Mouse (Mus musculus) neutrophil, adult 59 days (primary cell): ENCODE data around the gene Tomm6. TPM values are rescaled to one million over a fixed set of nuclear protein-coding genes. Genes with fewer than 3 reads are reported as not detected.

Experiments
- total RNA-seq, 2 experiments: library from RNA; stranded (reverse); gene quantifications; 1 replicate in 1 of 2; 2 replicates in 1 of 2; pipeline ENCODE4 v1.2.4; 2023

The Tomm6 gene
- total RNA-seq: 100 to 1,000 TPM; 139 to 156 TPM

DNA sequence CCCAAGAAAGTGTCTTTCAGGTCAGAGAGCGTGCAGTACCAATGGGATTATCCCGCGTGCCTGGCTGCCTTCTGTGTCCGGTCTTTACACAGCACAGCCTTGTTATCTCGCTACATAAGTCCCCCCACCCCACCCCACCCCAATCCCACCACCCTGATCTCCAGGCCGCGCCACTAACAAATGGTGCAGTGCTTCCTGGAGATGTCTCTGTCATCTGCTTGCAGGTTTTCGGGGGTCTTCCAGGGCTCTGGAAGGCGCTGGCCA lies at the start of gene Tomm6:
Gene Tomm6, minus strand, starts transcription at position 43 of the 264 bp plus-strand sequence.

DNA sequence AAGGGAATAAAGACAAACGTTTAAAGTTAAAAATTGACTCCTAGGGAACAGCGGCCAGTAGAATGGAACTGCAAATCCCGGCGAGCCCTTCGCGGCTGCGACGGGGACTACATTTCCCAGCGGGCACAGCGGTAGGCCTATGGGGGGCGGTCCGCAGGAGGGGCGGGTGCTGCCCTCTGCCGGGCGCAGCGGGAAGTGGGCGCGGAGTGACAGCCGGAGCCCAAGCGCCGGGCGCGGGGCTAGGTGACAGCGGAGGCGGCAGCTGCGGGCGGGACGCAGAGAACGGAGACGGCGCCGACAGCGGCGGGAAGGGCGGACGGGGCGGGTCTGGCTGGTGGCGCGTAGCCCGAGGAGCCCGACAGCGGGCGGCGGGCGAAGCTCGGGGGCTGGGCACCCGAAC lies 48.7 kb upstream of the Tomm6 start, which contains the start of gene Tfeb:
Gene Tfeb, plus strand, starts transcription at position 175 of the 400 bp plus-strand sequence.

DNA sequence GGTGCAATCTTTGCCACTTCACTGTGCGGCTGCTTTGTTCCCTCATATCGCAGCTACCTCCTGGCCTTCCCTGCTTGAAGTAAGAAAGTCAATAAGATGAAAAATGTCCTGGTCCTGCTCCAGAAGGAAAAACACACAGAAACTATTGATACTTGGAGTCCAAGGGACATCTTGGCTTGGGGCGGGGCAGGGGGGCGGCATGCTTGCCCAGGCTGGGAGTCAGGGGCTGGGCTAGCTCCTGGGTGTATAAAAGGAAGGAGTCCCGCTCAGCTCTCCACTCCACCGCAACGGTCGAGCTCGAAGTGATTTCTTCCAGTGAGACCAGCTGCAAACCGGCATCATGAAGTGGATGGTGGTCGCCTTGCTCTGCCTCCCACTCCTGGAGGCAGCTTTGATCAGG lies 38.4 kb upstream of the Tomm6 start, which contains the start of gene Pgc:
Gene Pgc, plus strand, starts transcription at position 277 of the 400 bp plus-strand sequence.

DNA sequence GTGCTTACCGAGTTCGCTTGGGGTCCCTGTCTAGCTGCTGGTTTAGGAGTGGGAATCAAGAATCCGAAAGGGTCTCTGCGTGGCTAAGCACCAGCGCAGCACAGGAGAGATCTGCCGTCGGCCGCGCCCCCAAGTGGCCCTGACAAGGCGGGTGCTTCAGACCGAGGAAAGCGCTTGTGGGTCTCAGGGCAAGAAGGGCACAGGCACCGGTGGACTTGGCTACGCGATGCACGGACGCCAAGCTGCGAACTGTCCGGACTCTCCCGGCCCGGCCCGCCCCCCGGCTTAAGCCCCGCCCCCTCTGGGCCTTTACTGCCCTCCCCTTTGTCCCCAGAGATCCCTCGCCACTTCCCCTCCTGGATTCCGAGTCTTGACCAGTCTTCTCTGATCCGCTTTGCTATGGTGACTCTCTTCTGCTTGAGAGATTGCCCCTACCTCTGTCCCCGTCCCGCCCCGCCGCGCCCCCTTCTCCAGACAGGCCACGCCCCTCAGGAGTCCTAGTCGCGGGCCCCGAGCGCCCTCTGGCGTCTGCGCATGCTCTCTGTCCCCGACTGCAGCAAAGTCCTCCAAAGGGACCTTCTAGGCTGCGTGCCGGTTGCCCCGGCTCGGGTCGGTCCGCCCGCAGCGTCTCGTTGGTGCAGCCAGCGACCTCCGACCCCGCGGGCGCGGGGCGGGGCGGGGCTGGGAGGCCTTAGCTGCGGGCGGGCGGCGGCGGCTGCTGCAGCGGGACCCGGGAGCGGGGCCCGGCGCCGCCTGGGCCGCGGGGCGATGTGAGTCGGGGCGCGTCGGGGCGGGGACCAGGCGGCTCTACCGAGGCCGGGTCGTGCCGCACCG lies 6.5 kb upstream of the Tomm6 start, which contains the start of gene Prickle4:
Gene Prickle4, minus strand, starts transcription at position 234 of the 834 bp plus-strand sequence.

DNA sequence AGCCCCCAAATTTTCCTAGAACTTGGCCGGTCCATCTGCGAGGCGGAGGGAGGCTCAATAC lies 6.1 kb upstream of the Tomm6 start, which contains the start of gene Gm21981:
Gene Gm21981, minus strand, starts transcription at position 14 of the 61 bp plus-strand sequence.

DNA sequence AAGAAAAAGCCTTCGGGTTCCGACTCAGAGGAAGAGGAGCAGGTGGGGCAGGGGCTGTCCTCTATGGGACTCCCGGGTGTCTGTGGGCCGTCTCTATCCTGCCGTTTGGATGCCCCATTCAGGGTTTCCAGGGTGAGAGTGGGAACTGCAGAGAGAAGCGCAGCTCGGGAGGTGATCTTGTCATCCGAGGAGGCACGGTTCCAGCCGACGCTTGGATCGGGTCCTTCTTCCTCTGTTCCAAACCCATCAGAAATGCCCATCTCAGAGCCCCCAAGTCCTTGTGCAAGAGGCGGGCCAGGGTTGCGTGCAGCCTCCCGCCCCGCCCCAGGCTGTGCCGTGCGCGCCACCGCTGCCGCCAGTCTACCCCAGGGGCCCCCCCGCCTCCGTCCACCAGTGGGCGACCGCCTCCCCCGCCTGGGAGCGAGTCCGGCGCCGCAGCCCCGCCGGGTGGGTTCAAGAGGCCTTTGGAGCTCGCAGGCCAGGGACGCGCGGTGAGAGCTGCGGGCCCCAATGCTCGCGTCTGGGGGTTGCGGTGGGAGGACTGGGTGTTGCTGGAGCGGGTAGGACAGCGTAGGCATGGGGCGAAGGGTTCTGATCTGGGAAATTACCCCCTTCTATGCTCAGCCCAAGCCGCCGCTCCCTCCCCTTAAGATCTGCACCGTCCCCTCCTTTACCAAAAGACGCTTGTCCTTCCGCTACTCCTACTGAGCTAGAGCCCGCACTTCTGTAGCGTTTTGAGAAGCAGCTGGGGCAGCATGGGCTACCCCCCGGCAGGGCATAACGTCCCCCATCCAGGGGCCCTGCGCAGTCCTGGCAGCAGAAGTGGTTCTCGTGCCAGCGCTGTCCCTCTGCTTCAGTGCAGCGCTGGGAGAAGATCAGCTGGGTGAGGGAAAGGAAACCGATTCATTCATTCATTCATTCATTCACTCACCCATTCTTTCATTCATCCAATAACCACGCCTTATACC lies 706 bp upstream of the Tomm6 start, which contains the start of gene Frs3:
Gene Frs3, plus strand, starts transcription at position 423 of the 968 bp plus-strand sequence.

Other genes with a start within 250 kb of the Tomm6 start
- gene Taf8, start 186.1 kb downstream of the Tomm6 start, total RNA-seq: 10 to 100 TPM; 38.3 to 39.9 TPM
- gene Ccnd3, start 183.3 kb downstream of the Tomm6 start, total RNA-seq: 100 to 1,000 TPM; 452 to 530 TPM
- 10 to 100 TPM; 10.2 to 10.3 TPM for gene Bysl, start 76.9 kb downstream of the Tomm6 start, total RNA-seq
- gene Med20, start 76.8 kb downstream of the Tomm6 start, total RNA-seq: 10 to 100 TPM; 66.3 to 73.7 TPM
- gene Gm20517, start 76.8 kb downstream of the Tomm6 start, total RNA-seq: 1 to 10 TPM; 5.5 to 6.0 TPM
- gene Usp49, start 57.7 kb downstream of the Tomm6 start, total RNA-seq: 1 to 10 TPM; 5.4 to 8.4 TPM
- under 1 TPM; 0.18 to 0.89 TPM for gene Frs3, start 644 bp upstream of the Tomm6 start, total RNA-seq
- under 1 TPM; 0.15 to 0.40 TPM for gene Gm21981, start 6.1 kb upstream of the Tomm6 start, total RNA-seq
- gene Prickle4, start 6.3 kb upstream of the Tomm6 start, total RNA-seq: not detected
- not detected for gene Pgc, start 38.5 kb upstream of the Tomm6 start, total RNA-seq
- 100 to 1,000 TPM in 1 of 2 experiments, 10 to 100 TPM in 1; 96.8 to 111 TPM for gene Tfeb, start 48.6 kb upstream of the Tomm6 start, total RNA-seq
- gene Mdfi, start 146.3 kb upstream of the Tomm6 start, total RNA-seq: under 1 TPM in 1 of 2 experiments, not detected in 1; 0.82 TPM
- 10 to 100 TPM in 1 of 2 experiments, 1 to 10 TPM in 1; 9.3 to 10.6 TPM for gene Foxp4, start 236.3 kb upstream of the Tomm6 start, total RNA-seq